Mouse (Mus musculus) heart, embryonic 16.5 days (tissue): ENCODE data around the gene Kcnk7. TPM values are rescaled to one million over a fixed set of nuclear protein-coding genes. Genes with fewer than 3 reads are reported as not detected.
"Not testable (repeated sequence)": the region's sequence is repeated elsewhere in the genome, so short reads cannot be mapped to it uniquely, and the experiment has no call there.

Source experiments
- ATAC-seq: fragments of 200-750 bp; cut with Nextera tagmentation; replicated peaks from 2 replicates; pipeline ENCODE4 v1.8.0; 2017; ENCODE audit warnings: moderate number of reproducible peaks; ENCODE audit not compliant: insufficient read depth, low FRiP score; ENCODE audit errors: extremely low read depth
- H3K27ac ChIP-seq: fragments of 300-500 bp; sonication (generic); 2 replicates; pipeline ENCODE4 v1.5.1; 2014; ENCODE audit warnings: mild to moderate bottlenecking, low read length, control low read depth, moderate library complexity
- H3K27me3 ChIP-seq: fragments of 300-500 bp; sonication (generic); 2 replicates; pipeline ENCODE4 v1.6.1; 2014; ENCODE audit warnings: low read length, mixed read lengths; ENCODE audit not compliant: control insufficient read depth, insufficient read depth
- H3K36me3 ChIP-seq: fragments of 300-500 bp; sonication (generic); 2 replicates; pipeline ENCODE4 v1.6.1; 2014; ENCODE audit not compliant: control insufficient read depth, insufficient read depth
- H3K4me1 ChIP-seq: fragments of 300-500 bp; sonication (generic); 2 replicates; pipeline ENCODE4 v1.6.1; 2014; ENCODE audit warnings: low read length, mixed read lengths; ENCODE audit not compliant: control insufficient read depth, insufficient read depth
- H3K4me2 ChIP-seq: fragments of 300-500 bp; sonication (generic); 2 replicates; pipeline ENCODE4 v1.6.1; 2014; ENCODE audit warnings: low read depth, mild to moderate bottlenecking, control low read depth, low read length
- H3K4me3 ChIP-seq: fragments of 300-500 bp; sonication (generic); 2 replicates; pipeline ENCODE4 v1.5.1; 2014; ENCODE audit warnings: mild to moderate bottlenecking, control low read depth, low read length
- H3K9ac ChIP-seq: fragments of 300-500 bp; sonication (generic); 2 replicates; pipeline ENCODE4 v1.6.1; 2014; ENCODE audit warnings: low read length, control low read depth
- H3K9me3 ChIP-seq: fragments of 300-500 bp; sonication (generic); replicated peaks from 2 replicates; pipeline ENCODE4 v1.6.1; 2016; ENCODE audit warnings: low read length; ENCODE audit not compliant: control insufficient read depth
- WGBS: fragments of 180-500 bp; shearing (Covaris S2); extraction: QIAGEN DNeasy Blood & Tissue Kit; methylation state at CpG from one replicate; pipeline ENCODE4 v1.1.7; 2014; 5-methylcytosine and 5-hydroxymethylcytosine counted together
- polyA plus RNA-seq: library from polyadenylated mRNA; unstranded; fragments of >200 nt; fragmentation: Nextera tagmentation; extraction: Ambion mirVana; gene quantifications from 2 replicates; pipeline ENCODE4 v1.2.1, GENCODE M21; 2015

Kcnk7 gene
- polyA plus RNA-seq, 1 experiment from 2014 or later, result 0.18 TPM

- Histone ChIP-seq H3K9me3 (no peaks in the 10 kb centered on the region), H3K4me1 (peaks cover 4% of the 10 kb centered on the region; the same call in 1 of the 2 replicates), H3K36me3 (peaks cover 56% of the 10 kb centered on the region), H3K4me3 (no peak overlapping the region), H3K9ac (no peak overlapping the region), H3K27ac (no peak overlapping the region), H3K27me3 (no peaks in the 10 kb centered on the region), H3K4me2 (no peak overlapping the region)
- ATAC-seq, result no peak
- WGBS, result 87% methylated on average over 4 of the region's 4 CpGs
These were observed 35.8 kb upstream of the Kcnk7 start for GRCm38 (mm10) chr19:5668372-5668771.

- H3K4me1 ChIP-seq, result no peaks in the 10 kb centered on the region
- no peaks in the 10 kb centered on the region for H3K9me3 ChIP-seq
- ATAC-seq, result no peak
- no peak overlapping the region for H3K4me2 ChIP-seq
- 73% methylated on average over 4 of the region's 4 CpGs for WGBS
- H3K27ac ChIP-seq, result no peak overlapping the region
- H3K27me3 ChIP-seq, result no peaks in the 10 kb centered on the region
- H3K36me3 ChIP-seq, result peaks cover 75% of the 10 kb centered on the region
- H3K4me3 ChIP-seq, result no peak overlapping the region
- H3K9ac ChIP-seq, result no peak overlapping the region
These were observed 23.7 kb upstream of the Kcnk7 start for GRCm38 (mm10) chr19:5680432-5680831.

DNA sequence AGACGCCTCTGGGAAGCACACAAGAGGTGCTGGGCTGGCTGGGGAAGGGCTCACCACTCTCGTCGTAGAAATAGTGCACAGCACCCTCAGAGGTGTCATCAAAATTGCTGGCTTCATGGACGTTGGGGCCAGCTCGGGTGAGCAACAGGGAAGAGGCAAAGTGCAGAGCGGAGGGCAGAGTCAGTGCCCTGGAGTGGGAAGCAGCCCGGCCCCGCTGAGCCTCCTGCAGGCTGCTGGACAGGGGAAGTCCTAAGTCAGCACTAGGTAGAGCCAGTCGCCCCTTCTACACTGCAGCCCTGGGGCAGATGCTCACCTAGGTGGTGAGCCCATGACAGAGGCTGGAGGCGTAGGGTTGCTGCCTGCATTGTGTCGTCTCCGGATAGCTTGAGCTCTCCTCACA is 19.9 kb upstream of the Kcnk7 start:
- Histone ChIP-seq H3K27ac (no peak overlapping the region), H3K27me3 (no peaks in the 10 kb centered on the region), H3K4me2 (no peak overlapping the region), H3K9me3 (no peaks in the 10 kb centered on the region), H3K4me3 (no peak overlapping the region), H3K4me1 (peaks cover 7% of the 10 kb centered on the region), H3K9ac (no peak overlapping the region), H3K36me3 (peaks cover 55% of the 10 kb centered on the region)
- 91% methylated on average over 12 of the region's 12 CpGs for WGBS
- ATAC-seq, result no peak

GRCm38 (mm10) chr19:5684985-5685384 is 19.2 kb upstream of the Kcnk7 start:
- H3K4me3 ChIP-seq, result no peak overlapping the region
- no peaks in the 10 kb centered on the region for H3K27me3 ChIP-seq
- H3K4me2 ChIP-seq, result no peak overlapping the region
- WGBS, result 95% methylated on average over 13 of the region's 13 CpGs
- no peak overlapping the region for H3K9ac ChIP-seq
- H3K4me1 ChIP-seq, result peaks cover 7% of the 10 kb centered on the region
- no peak overlapping the region for H3K27ac ChIP-seq
- peaks cover 49% of the 10 kb centered on the region for H3K36me3 ChIP-seq
- no peak for ATAC-seq
- no peaks in the 10 kb centered on the region for H3K9me3 ChIP-seq

GRCm38 (mm10) chr19:5685431-5685830 is 18.7 kb upstream of the Kcnk7 start:
- peaks cover 49% of the 10 kb centered on the region for H3K36me3 ChIP-seq
- no peak overlapping the region for H3K9ac ChIP-seq
- no peak overlapping the region for H3K4me3 ChIP-seq
- peaks cover 9% of the 10 kb centered on the region for H3K4me1 ChIP-seq
- no peaks in the 10 kb centered on the region for H3K9me3 ChIP-seq
- 94% methylated on average over 19 of the region's 19 CpGs for WGBS
- no peaks in the 10 kb centered on the region for H3K27me3 ChIP-seq
- no peak overlapping the region for H3K4me2 ChIP-seq
- H3K27ac ChIP-seq, result no peak overlapping the region
- ATAC-seq, result no peak

DNA sequence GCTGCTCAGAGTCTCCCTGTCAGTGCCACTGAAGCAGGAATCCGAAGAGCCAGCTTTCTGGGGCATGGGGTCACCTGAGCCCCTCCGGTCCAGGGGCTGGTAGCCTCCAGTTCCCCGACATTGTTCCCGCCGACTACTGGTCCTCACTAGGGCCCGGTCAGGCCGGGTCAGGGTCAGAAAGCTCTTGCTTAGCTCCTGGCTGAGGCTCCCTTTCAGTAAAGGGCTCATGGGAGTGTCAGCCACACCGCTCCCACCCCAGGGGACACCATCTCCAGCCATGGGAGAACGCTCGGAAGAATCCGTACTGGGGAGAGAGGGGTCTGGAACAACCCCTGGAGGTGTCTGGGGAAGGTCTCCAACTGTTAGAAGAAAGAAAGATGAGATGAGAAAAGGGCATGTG is 18.3 kb upstream of the Kcnk7 start:
- H3K4me2 ChIP-seq, result no peak overlapping the region
- ATAC-seq, result no peak
- no peak overlapping the region for H3K9ac ChIP-seq
- no peaks in the 10 kb centered on the region for H3K27me3 ChIP-seq
- no peak overlapping the region for H3K4me3 ChIP-seq
- H3K36me3 ChIP-seq, result peaks cover 49% of the 10 kb centered on the region
- WGBS, result 94% methylated on average over 11 of the region's 11 CpGs
- H3K4me1 ChIP-seq, result peaks cover 14% of the 10 kb centered on the region
- H3K27ac ChIP-seq, result no peak overlapping the region
- no peaks in the 10 kb centered on the region for H3K9me3 ChIP-seq

DNA sequence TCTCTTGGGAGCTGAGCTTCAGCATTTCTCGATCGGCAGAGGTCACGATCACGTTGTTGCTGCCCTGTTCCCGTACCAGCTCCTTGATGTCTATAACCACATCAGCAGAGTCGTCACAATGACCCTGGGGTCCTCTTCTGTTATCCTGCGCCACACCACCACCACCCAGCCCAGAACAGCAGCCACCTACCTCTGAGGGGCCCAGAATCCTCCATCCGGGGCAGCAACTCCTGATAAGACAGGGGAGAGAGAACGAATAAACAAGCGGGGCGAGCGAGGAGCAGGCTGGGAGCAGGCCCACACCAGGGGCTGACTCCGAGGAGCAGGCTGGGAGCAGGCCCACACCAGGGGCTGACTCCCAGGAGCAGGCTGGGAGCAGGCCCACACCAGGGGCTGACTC is 17.7 kb upstream of the Kcnk7 start:
- Histone ChIP-seq H3K36me3 (peaks cover 43% of the 10 kb centered on the region), H3K27ac (no peak overlapping the region), H3K9ac (no peak overlapping the region), H3K4me3 (no peak overlapping the region), H3K4me1 (peaks cover 17% of the 10 kb centered on the region), H3K27me3 (no peaks in the 10 kb centered on the region), H3K4me2 (no peak overlapping the region), H3K9me3 (no peaks in the 10 kb centered on the region)
- ATAC-seq, result no peak
- 79% methylated on average over 13 of the region's 13 CpGs for WGBS

- WGBS, result 92% methylated on average over 11 of the region's 12 CpGs
- not testable (repeated sequence) for H3K4me2 ChIP-seq, H3K27me3 ChIP-seq, H3K27ac ChIP-seq, ATAC-seq, H3K9me3 ChIP-seq, H3K4me3 ChIP-seq
- Histone ChIP-seq H3K4me1 (peaks cover 17% of the 10 kb centered on the region), H3K9ac (peak overlapping the region; percentile 8; the same call in 1 of the 2 replicates), H3K36me3 (peaks cover 38% of the 10 kb centered on the region)
These were observed 17.2 kb upstream of the Kcnk7 start for GRCm38 (mm10) chr19:5686954-5687353.

- H3K4me1 ChIP-seq, result peaks cover 21% of the 10 kb centered on the region
- H3K9ac ChIP-seq, result peak overlapping the region; percentile 89
- no peak for ATAC-seq
- H3K4me3 ChIP-seq, result peak overlapping the region; percentile 77
- 22% methylated on average over 9 of the region's 9 CpGs for WGBS
- H3K27ac ChIP-seq, result peak overlapping the region; percentile 94; the same call in 1 of the 2 replicates
- H3K9me3 ChIP-seq, result no peaks in the 10 kb centered on the region
- H3K27me3 ChIP-seq, result no peaks in the 10 kb centered on the region
- H3K36me3 ChIP-seq, result peaks cover 30% of the 10 kb centered on the region
- H3K4me2 ChIP-seq, result peak overlapping the region; percentile 99
These were observed 16.4 kb upstream of the Kcnk7 start for GRCm38 (mm10) chr19:5687738-5688137.
